Mouse (Mus musculus) embryonic fibroblast, embryonic 13.5 days (primary cell): ENCODE data around the gene Msgn1.

Experiments
- CTCF ChIP-seq: IDR thresholded peaks from 2 replicates; pipeline ENCODE4 v1.5.1; 2011; ENCODE audit warnings: mild to moderate bottlenecking, control low read depth, low read length, moderate library complexity, borderline replicate concordance; ENCODE audit not compliant: insufficient read depth
- POLR2A ChIP-seq: IDR thresholded peaks from 2 replicates; pipeline ENCODE4 v1.6.1; 2011; ENCODE audit warnings: low read depth, mild to moderate bottlenecking, control low read depth, low read length, moderate library complexity

- TF ChIP-seq CTCF (peak; percentile 84), POLR2A (no peak)
Observed at GRCm38 (mm10) chr12:11196142-11196597, 12.6 kb downstream of the Msgn1 start.
